Mouse (Mus musculus) gastrocnemius, postnatal 14 days (tissue): ENCODE measurements around the gene Gm21488. TPM values are rescaled to one million over a fixed set of nuclear protein-coding genes. Genes with fewer than 3 reads are reported as not detected.
"Not testable (repeated sequence)": the region's sequence is repeated elsewhere in the genome, so short reads cannot be mapped to it uniquely, and the experiment has no call there.

Experiments used
- DNase-seq: peaks from one replicate; pipeline ENCODE4 v3.0.0; 2021; ENCODE audit warnings: mixed read lengths
- intact Hi-C: fragments of 180-260 bp; cut with DNase I; formaldehyde crosslinking; loops from one replicate; pipeline ENCODE4 v1.15.1; 2025; ENCODE audit warnings: low total_unique reads
- long read RNA-seq, 2 experiments: library from polyadenylated mRNA; stranded (forward); transcript quantifications; one replicate each; pipeline ENCODE4 v2.0.0; 2021
- total RNA-seq, 2 experiments: library from RNA; stranded (reverse); gene quantifications; 2 replicates each; pipeline ENCODE4 v1.2.3; 2021

The Gm21488 gene
- not detected for total RNA-seq
- long read RNA-seq, experiment 1 = 0 reads
- long read RNA-seq, experiment 2 = 0 reads

DNA sequence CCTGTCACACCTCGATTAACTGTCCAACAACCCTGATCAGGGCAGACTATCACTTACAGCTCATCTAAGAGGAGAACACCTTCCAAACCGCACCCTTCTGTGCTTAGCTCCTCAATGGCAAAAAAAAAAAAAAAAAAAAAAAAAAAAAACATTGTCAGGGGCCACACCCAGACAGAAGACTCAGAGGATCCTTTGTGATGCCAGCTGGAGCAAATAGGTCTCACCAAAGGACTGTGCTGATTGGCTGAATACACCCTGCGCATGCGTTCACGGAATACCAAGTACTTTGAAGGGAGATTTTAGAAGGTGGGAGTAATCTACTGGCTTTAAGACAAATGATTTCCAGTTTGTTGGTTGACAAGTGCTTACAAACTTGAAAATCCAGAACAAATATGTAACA is at the start of gene Gm21488:
TSS of gene Gm21488 (minus strand) at position 101 of the 400 bp plus-strand sequence.
- DNase-seq, intact Hi-C loops: not testable (repeated sequence)
